Mouse (Mus musculus): ENCODE measurements at regions not wholly inside any gene's neighbourhood (a gene's known extent, or its start where the extent isn't known, plus 50 kb on each side); places are given as distances from the start of the nearest gene placed in this dataset.

GRCm38 (mm10) chr6:31220184-31220931 is 178.2 kb upstream of the Mkln1 start:
- Histone ChIP-seq H3K4me1 (replicated peaks; ENCODE audit: control insufficient read depth, insufficient read depth, low read length) (peaks cover 21% of the 10 kb centered on the region), H3K27me3 (ENCODE audit: control insufficient read depth, insufficient read depth, low read length) (peaks cover 5% of the 10 kb centered on the region; the same call in 1 of the 2 replicates), H3K27ac (ENCODE audit: control insufficient read depth, insufficient read depth, low read length) (peak overlapping the region; percentile 24; the same call in 1 of the 2 replicates), H3K36me3 (ENCODE audit: control insufficient read depth, insufficient read depth, low read length) (no peaks in the 10 kb centered on the region), H3K4me3 (ENCODE audit: control insufficient read depth, insufficient read depth, low read length) (peak overlapping the region; percentile 23)
- peak; percentile 51 for DNase-seq
- WGBS = 2% methylated on average over 30 of the region's 30 CpGs
- TF ChIP-seq POLR2A (IDR thresholded peaks at IDR 0.05; ENCODE audit: control insufficient read depth, extremely low read depth, insufficient read depth, low read length, poor library complexity) = no peak
- no peak for TF ChIP-seq CTCF (IDR thresholded peaks at IDR 0.05; ENCODE audit: borderline replicate concordance, control insufficient read depth, extremely low read depth, insufficient read depth, low read length, poor library complexity)

GRCm38 (mm10) chr6:31221490-31221889 is 177.0 kb upstream of the Mkln1 start:
- Histone ChIP-seq H3K4me1 (replicated peaks; ENCODE audit: control insufficient read depth, insufficient read depth, low read length) (peaks cover 21% of the 10 kb centered on the region), H3K27me3 (ENCODE audit: control insufficient read depth, insufficient read depth, low read length) (peaks cover 5% of the 10 kb centered on the region; the same call in 1 of the 2 replicates), H3K4me3 (ENCODE audit: control insufficient read depth, insufficient read depth, low read length) (no peak overlapping the region), H3K27ac (ENCODE audit: control insufficient read depth, insufficient read depth, low read length) (no peak overlapping the region), H3K36me3 (ENCODE audit: control insufficient read depth, insufficient read depth, low read length) (no peaks in the 10 kb centered on the region)
- no peak for TF ChIP-seq POLR2A (IDR thresholded peaks at IDR 0.05; ENCODE audit: control insufficient read depth, extremely low read depth, insufficient read depth, low read length, poor library complexity)
- TF ChIP-seq CTCF (IDR thresholded peaks at IDR 0.05; ENCODE audit: borderline replicate concordance, control insufficient read depth, extremely low read depth, insufficient read depth, low read length, poor library complexity) = no peak
- 7% methylated on average over 10 of the region's 10 CpGs for WGBS
- DNase-seq = no peak

DNA sequence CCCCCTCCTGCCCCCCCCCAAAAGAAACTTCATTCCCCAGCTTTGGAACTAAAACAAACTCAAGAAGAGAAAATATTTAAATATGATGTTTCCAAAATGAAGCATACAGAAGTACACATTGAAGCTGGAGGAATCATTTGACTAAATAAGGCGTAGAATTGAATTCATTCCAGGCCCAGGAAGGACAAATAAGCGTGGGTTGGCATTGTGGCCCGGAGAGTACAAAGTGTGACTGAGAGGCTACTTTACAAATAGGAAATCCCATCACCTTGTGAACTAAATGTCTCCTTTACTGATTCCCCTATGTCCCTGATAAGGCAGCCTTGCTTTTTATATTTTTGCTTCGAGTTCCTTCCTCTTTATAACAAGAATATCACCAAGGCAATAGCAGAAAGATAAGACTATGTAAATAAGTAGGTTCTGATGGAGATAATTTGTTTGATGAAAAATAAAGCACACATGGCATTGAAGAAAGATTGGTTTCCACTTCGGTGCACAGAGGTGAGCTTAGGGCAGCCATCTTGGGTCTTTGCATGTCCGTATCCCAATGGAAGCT is 176.4 kb upstream of the Mkln1 start:
- DNase-seq = no peak
- peaks cover 19% of the 10 kb centered on the region for H3K4me1 ChIP-seq (replicated peaks; ENCODE audit: control insufficient read depth, insufficient read depth, low read length)
- no peak overlapping the region for H3K27ac ChIP-seq (ENCODE audit: control insufficient read depth, insufficient read depth, low read length)
- no peak for TF ChIP-seq CTCF (IDR thresholded peaks at IDR 0.05; ENCODE audit: borderline replicate concordance, control insufficient read depth, extremely low read depth, insufficient read depth, low read length, poor library complexity)
- no peak for TF ChIP-seq POLR2A (IDR thresholded peaks at IDR 0.05; ENCODE audit: control insufficient read depth, extremely low read depth, insufficient read depth, low read length, poor library complexity)
- H3K27me3 ChIP-seq (ENCODE audit: control insufficient read depth, insufficient read depth, low read length) = peaks cover 5% of the 10 kb centered on the region; the same call in 1 of the 2 replicates
- no peaks in the 10 kb centered on the region for H3K36me3 ChIP-seq (ENCODE audit: control insufficient read depth, insufficient read depth, low read length)
- H3K4me3 ChIP-seq (ENCODE audit: control insufficient read depth, insufficient read depth, low read length) = no peak overlapping the region
- WGBS = 71% methylated on average over 6 of the region's 6 CpGs

GRCm38 (mm10) chr6:31227406-31227805 is 171.1 kb upstream of the Mkln1 start:
- Histone ChIP-seq H3K4me1 (replicated peaks; ENCODE audit: control insufficient read depth, insufficient read depth, low read length) (no peaks in the 10 kb centered on the region), H3K36me3 (ENCODE audit: control insufficient read depth, insufficient read depth, low read length) (no peaks in the 10 kb centered on the region), H3K27ac (ENCODE audit: control insufficient read depth, insufficient read depth, low read length) (no peak overlapping the region), H3K27me3 (ENCODE audit: control insufficient read depth, insufficient read depth, low read length) (no peaks in the 10 kb centered on the region), H3K4me3 (ENCODE audit: control insufficient read depth, insufficient read depth, low read length) (no peak overlapping the region)
- no peak for DNase-seq
- TF ChIP-seq POLR2A (IDR thresholded peaks at IDR 0.05; ENCODE audit: control insufficient read depth, extremely low read depth, insufficient read depth, low read length, poor library complexity) = no peak
- TF ChIP-seq CTCF (IDR thresholded peaks at IDR 0.05; ENCODE audit: borderline replicate concordance, control insufficient read depth, extremely low read depth, insufficient read depth, low read length, poor library complexity) = no peak
- WGBS = 95% methylated on average over 5 of the region's 5 CpGs

DNA sequence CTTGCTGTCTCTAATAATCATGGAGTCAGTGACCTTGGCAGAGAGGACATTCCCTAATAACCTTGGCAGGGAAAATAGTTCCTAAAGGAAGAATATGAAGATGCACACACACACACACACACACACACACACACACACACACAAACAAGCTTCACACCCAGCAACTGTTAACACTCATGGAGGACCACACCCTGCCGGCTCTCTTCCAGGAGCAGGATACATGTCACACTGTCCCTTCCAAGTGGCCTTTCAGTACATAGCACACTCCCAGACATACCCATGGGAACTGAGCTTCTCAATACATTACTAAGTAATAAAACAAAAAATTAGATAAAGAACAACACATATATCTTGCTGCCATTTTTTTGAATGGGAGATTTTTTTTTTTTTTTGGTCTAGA is 170.5 kb upstream of the Mkln1 start:
- Histone ChIP-seq H3K4me1 (replicated peaks; ENCODE audit: control insufficient read depth, insufficient read depth, low read length) (peaks cover 2% of the 10 kb centered on the region; the same call in 1 of the 2 replicates), H3K27ac (ENCODE audit: control insufficient read depth, insufficient read depth, low read length) (no peak overlapping the region), H3K36me3 (ENCODE audit: control insufficient read depth, insufficient read depth, low read length) (no peaks in the 10 kb centered on the region), H3K4me3 (ENCODE audit: control insufficient read depth, insufficient read depth, low read length) (no peak overlapping the region), H3K27me3 (ENCODE audit: control insufficient read depth, insufficient read depth, low read length) (no peaks in the 10 kb centered on the region)
- no peak for DNase-seq
- TF ChIP-seq CTCF (IDR thresholded peaks at IDR 0.05; ENCODE audit: borderline replicate concordance, control insufficient read depth, extremely low read depth, insufficient read depth, low read length, poor library complexity) (no peak), POLR2A (IDR thresholded peaks at IDR 0.05; ENCODE audit: control insufficient read depth, extremely low read depth, insufficient read depth, low read length, poor library complexity) (no peak)
- WGBS = 100% methylated on average over 1 of the region's 1 CpGs

DNA sequence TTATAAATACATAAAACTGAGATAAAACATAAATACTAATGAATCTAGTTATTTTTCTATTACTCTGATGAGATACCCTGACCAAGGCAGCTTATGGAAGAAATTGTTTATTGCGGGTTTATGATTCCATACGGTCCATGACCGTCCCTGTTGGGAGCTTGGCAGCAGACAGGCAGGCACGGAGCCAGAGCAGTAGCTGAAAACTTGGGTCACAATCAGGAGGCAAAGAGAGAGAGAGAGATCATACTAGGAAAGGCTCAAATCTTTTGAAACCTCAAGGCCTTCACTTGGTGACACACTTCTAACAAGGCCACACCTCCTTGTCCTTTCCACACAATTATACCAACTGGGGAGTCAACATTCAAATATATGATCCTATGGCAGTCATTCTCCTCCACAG is 166.7 kb upstream of the Mkln1 start:
- H3K4me1 ChIP-seq (replicated peaks; ENCODE audit: control insufficient read depth, insufficient read depth, low read length) = peaks cover 11% of the 10 kb centered on the region
- H3K4me3 ChIP-seq (ENCODE audit: control insufficient read depth, insufficient read depth, low read length) = no peak overlapping the region
- H3K36me3 ChIP-seq (ENCODE audit: control insufficient read depth, insufficient read depth, low read length) = no peaks in the 10 kb centered on the region
- no peaks in the 10 kb centered on the region for H3K27me3 ChIP-seq (ENCODE audit: control insufficient read depth, insufficient read depth, low read length)
- no peak overlapping the region for H3K27ac ChIP-seq (ENCODE audit: control insufficient read depth, insufficient read depth, low read length)
- WGBS = 97% methylated on average over 4 of the region's 4 CpGs
- no peak for TF ChIP-seq CTCF (IDR thresholded peaks at IDR 0.05; ENCODE audit: borderline replicate concordance, control insufficient read depth, extremely low read depth, insufficient read depth, low read length, poor library complexity)
- no peak for TF ChIP-seq POLR2A (IDR thresholded peaks at IDR 0.05; ENCODE audit: control insufficient read depth, extremely low read depth, insufficient read depth, low read length, poor library complexity)
- DNase-seq = no peak

All from thymus, adult 2 months (tissue).